Mouse (Mus musculus) G1E (cell line): ENCODE measurements around the gene Tefm. TPM values are rescaled to one million over a fixed set of nuclear protein-coding genes. Genes with fewer than 3 reads are reported as not detected.
A peak's percentile ranks its signal among the peaks of the same experiment; 100 is the strongest.

Experiments
- ATAC-seq: 2 replicates; pipeline ENCODE4 v1.8.0; 2016; ENCODE audit warnings: mild to moderate bottlenecking; ENCODE audit not compliant: insufficient number of reproducible peaks, poor library complexity, low FRiP score, severe bottlenecking; ENCODE audit errors: extremely low read depth
- DNase-seq: peaks from one replicate; pipeline ENCODE4 v3.0.0; 2012; ENCODE audit warnings: low spot score
- H3K27me3 ChIP-seq: 2 replicates; pipeline ENCODE4 v1.6.1; 2012; ENCODE audit warnings: mild to moderate bottlenecking, low read length, inconsistent platforms; ENCODE audit not compliant: insufficient read depth
- H3K36me3 ChIP-seq: replicated peaks from 2 replicates; pipeline ENCODE3; 2012; ENCODE audit warnings: mild to moderate bottlenecking, inconsistent platforms
- H3K4me1 ChIP-seq: 2 replicates; pipeline ENCODE4 v1.6.1; 2012; ENCODE audit warnings: low read depth, low read length, inconsistent platforms, mixed read lengths; ENCODE audit not compliant: insufficient read depth
- H3K4me3 ChIP-seq: 2 replicates; pipeline ENCODE4 v1.5.1; 2012; ENCODE audit warnings: low read depth, mild to moderate bottlenecking, inconsistent platforms, low read length, moderate library complexity, mixed read lengths
- H3K9me3 ChIP-seq: replicated peaks from 2 replicates; pipeline ENCODE4 v1.6.1; 2012; ENCODE audit warnings: inconsistent platforms
- CTCF ChIP-seq: IDR thresholded peaks from 2 replicates; pipeline ENCODE4 v1.5.1; 2012; ENCODE audit warnings: low read depth, low read length, inconsistent platforms, mixed read lengths
- GATA1 ChIP-seq: IDR thresholded peaks from 2 replicates; pipeline ENCODE4 v1.6.1; 2012; ENCODE audit warnings: borderline replicate concordance, low read length, inconsistent platforms, mixed read lengths
- GATA2 ChIP-seq: IDR thresholded peaks from 2 replicates; pipeline ENCODE4 v1.6.1; 2012; ENCODE audit warnings: low read depth, low read length, inconsistent platforms, borderline replicate concordance
- POLR2AphosphoS5 ChIP-seq: IDR thresholded peaks from 2 replicates; pipeline ENCODE4 v1.6.1; 2012; ENCODE audit warnings: low read depth, low read length, inconsistent platforms; ENCODE audit not compliant: insufficient replicate concordance
- TAL1 ChIP-seq: conservative IDR thresholded peaks from 2 replicates; pipeline ENCODE4 v1.6.1; 2012; ENCODE audit warnings: low read depth, low read length, inconsistent platforms, mixed read lengths
- polyA plus RNA-seq: library from polyadenylated mRNA; stranded (reverse); fragments of >175 nt; gene quantifications from 2 replicates; pipeline ENCODE4 v1.2.3, GENCODE M21; 2012
- total RNA-seq, 2 experiments: library from RNA; stranded (forward) in 1 of 2; stranded (reverse) in 1 of 2; fragments of 200-1000 nt in 1 of 2; fragments of >200 nt in 1 of 2; fragmentation: Nextera tagmentation in 1 of 2; gene quantifications; 2 replicates each; pipeline ENCODE4 v1.2.3; 2014 to 2017

The Tefm gene
- total and polyA plus RNA-seq, 3 experiments, result 1.4 to 24.4 (median 16.3) TPM

DNA sequence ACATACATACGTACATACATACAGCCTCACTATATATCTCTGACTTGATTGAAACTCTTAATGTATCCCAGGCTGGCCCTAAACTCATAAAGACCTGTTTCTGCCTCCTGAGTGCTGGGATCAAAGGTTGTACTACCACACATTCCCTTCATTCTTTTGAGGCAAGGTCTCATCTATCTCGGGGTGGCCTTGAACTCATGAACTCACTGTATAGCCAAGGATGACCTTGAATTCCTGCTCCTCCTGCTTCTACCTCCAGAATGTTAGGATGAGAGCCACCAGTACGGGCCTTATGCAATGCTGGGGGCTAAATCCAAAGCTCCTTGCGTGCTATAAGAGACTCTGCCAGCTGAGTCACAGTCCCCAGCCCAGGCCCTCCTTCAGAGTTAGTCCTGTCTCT, 19.1 kb upstream of the Tefm start:
- H3K4me3 ChIP-seq, result no peak overlapping the region
- no peak for TF ChIP-seq GATA1
- TF ChIP-seq CTCF, result no peak
- no peak for TF ChIP-seq POLR2AphosphoS5
- TF ChIP-seq GATA2, result no peak
- TF ChIP-seq TAL1, result no peak
- DNase-seq, result no peak
- no peaks in the 10 kb centered on the region for H3K9me3 ChIP-seq
- no peaks in the 10 kb centered on the region; the same call in 1 of the 2 replicates for H3K4me1 ChIP-seq
- peaks cover 76% of the 10 kb centered on the region for H3K27me3 ChIP-seq
- H3K36me3 ChIP-seq, result no peaks in the 10 kb centered on the region
- no peak for ATAC-seq

GRCm38 (mm10) chr11:80159018-80159417, 17.0 kb upstream of the Tefm start:
- no peak for ATAC-seq

GRCm38 (mm10) chr11:80156841-80157240, 14.9 kb upstream of the Tefm start:
- Histone ChIP-seq H3K4me3 (no peak overlapping the region), H3K36me3 (no peaks in the 10 kb centered on the region), H3K4me1 (peaks cover 13% of the 10 kb centered on the region), H3K9me3 (peaks cover 8% of the 10 kb centered on the region), H3K27me3 (peaks cover 83% of the 10 kb centered on the region)
- no peak for DNase-seq
- TF ChIP-seq TAL1, result no peak
- TF ChIP-seq GATA1, result no peak
- TF ChIP-seq GATA2, result no peak
- no peak for TF ChIP-seq CTCF
- no peak for TF ChIP-seq POLR2AphosphoS5
- ATAC-seq, result no peak

More at GRCm38 (mm10) chr11:80159018-80159417, 17.0 kb upstream of the Tefm start:
- Histone ChIP-seq H3K4me1 (peaks cover 8% of the 10 kb centered on the region), H3K27me3 (peaks cover 83% of the 10 kb centered on the region), H3K36me3 (no peaks in the 10 kb centered on the region), H3K4me3 (no peak overlapping the region), H3K9me3 (peaks cover 7% of the 10 kb centered on the region)
- no peak for DNase-seq
- TF ChIP-seq GATA2 (no peak), CTCF (no peak), GATA1 (no peak), TAL1 (no peak), POLR2AphosphoS5 (no peak)

- DNase-seq (no peak), ATAC-seq (no peak)
- Histone ChIP-seq H3K27me3 (peaks cover 81% of the 10 kb centered on the region), H3K4me3 (no peak overlapping the region), H3K9me3 (peaks cover 8% of the 10 kb centered on the region), H3K36me3 (no peaks in the 10 kb centered on the region), H3K4me1 (peaks cover 13% of the 10 kb centered on the region)
- TF ChIP-seq GATA2, result no peak
Observed at GRCm38 (mm10) chr11:80155961-80156360, 14.0 kb upstream of the Tefm start.

DNA sequence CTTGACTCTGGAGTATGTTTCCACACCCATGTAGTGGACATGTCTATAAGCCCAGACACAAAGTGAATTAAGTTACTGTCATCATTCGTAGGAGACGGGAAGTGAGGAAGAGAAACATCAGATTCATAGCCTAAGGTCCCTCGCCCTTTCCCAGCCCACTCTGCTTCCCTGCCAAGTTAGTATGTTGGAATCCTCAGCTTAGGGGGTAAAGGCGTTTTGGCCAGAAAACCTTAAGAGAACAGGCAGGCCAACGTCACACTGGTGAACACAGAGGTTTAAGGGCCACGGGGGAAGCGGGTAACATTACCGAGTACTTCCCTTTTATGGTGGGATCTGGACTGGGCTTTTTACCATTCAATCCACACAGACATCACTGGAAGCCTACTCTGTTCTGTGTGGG, 13.6 kb upstream of the Tefm start:
- H3K4me1 ChIP-seq, result peaks cover 13% of the 10 kb centered on the region
- ATAC-seq (no peak), DNase-seq (no peak)
- H3K27me3 ChIP-seq, result peaks cover 80% of the 10 kb centered on the region
- H3K4me3 ChIP-seq, result no peak overlapping the region
- H3K9me3 ChIP-seq, result peaks cover 8% of the 10 kb centered on the region
- H3K36me3 ChIP-seq, result no peaks in the 10 kb centered on the region
- TF ChIP-seq TAL1 (no peak), GATA1 (no peak), CTCF (no peak), POLR2AphosphoS5 (no peak), GATA2 (no peak)

DNA sequence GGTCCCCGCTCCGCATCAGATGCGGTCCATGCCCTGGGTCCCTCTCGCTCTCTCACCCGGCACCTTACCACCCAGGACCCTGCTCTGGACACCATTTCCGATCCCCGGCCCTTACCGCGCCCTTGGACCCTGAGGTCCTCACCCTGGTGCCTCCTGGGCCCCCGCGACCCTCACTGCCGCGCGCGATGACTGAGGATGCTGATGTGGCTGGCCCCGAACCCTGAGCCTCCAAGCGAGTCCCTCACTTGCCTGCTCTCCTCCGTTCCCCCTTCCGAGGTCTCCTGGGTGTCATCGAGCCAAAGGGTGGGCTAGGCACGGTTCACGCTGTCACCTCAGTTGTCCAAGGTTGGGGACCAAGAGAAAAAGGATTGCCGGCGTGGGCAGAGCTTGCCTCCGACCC, 12.5 kb upstream of the Tefm start:
- DNase-seq (no peak), ATAC-seq (no peak)
- Histone ChIP-seq H3K4me3 (peak overlapping the region; percentile 71; the same call in 1 of the 2 replicates), H3K27me3 (peaks cover 73% of the 10 kb centered on the region), H3K36me3 (no peaks in the 10 kb centered on the region), H3K4me1 (peaks cover 13% of the 10 kb centered on the region), H3K9me3 (peaks cover 8% of the 10 kb centered on the region)
- TF ChIP-seq TAL1 (no peak), GATA1 (no peak), CTCF (no peak), GATA2 (no peak), POLR2AphosphoS5 (no peak)

DNA sequence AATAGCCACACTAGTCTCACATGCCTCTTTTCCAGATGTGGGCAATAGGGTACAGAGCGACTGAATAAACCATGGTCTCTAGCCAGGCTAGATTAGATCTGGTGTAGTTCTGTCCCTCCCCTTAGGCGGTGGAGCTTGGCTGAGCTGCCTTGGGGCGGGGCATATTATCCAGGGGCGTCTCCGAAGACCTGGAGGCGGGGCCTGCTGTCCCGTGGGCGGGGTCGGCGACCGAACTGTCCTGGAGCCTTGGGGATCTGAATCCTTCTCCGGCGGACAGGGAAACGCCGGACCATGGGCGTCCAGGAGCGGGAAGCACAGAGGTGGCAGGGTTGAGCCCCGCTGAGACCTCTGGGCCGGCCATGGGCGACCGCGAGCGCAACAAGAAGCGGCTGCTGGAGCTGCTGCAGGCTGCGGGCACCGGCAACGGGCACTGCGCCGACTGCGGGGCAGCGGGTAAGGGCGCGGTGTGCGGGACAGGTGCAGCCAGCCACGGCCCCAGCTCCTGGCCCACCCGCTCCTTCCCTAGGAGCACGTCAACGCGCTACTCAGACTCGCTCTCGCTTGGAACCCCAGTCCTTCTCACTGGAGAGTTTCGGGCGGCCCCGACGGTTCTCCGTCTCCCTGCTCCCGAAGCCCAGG, 12.0 kb upstream of the Tefm start, which contains the start of gene Adap2:
Adap2 (plus strand) TSS at position 249 of the 639 bp plus-strand sequence.
- Histone ChIP-seq H3K36me3 (no peaks in the 10 kb centered on the region), H3K4me3 (peak within 1 kb of the TSS; percentile 71), H3K27me3 (peaks cover 68% of the 10 kb centered on the region), H3K4me1 (peaks cover 13% of the 10 kb centered on the region), H3K9me3 (peaks cover 8% of the 10 kb centered on the region)
- ATAC-seq (peak; percentile 54), DNase-seq (peak; percentile 52)
- TF ChIP-seq GATA1, result no peak
- no peak for TF ChIP-seq TAL1
- no peak for TF ChIP-seq POLR2AphosphoS5
- TF ChIP-seq CTCF, result no peak
- TF ChIP-seq GATA2, result no peak
